Comparison of ENCODE assay signal across 15 mouse cellular contexts in the genomic region with DNA sequence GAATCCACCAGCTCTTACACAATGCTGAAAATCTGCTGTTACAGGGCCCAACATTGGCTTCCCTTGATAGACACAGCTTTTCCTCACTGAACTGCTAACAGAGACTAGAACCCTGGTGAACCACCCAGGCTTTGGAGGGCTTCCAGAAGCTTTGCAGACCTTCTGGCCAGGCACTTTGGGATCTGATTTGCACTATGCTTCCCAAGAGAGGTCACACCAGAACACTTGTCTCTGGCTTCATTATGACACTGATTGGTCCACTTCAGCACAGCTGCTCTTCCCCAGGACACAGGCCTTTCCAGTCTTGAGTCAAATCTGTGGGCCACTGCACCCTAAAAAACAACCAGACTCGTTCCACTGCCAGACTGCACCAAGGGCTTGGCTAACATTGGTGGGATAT.
DNase-seq lines count a peak whose midpoint lies in the region; ATAC-seq and TF ChIP-seq lines count a peak whose summit lies in the region.
"Had no signal": no experiment of that assay in that cellular context is flagged by ENCODE, and none has a peak within 500 bp of the region (broad histone marks: within the 10 kb centered on the region; RNA-seq: fewer than 3 reads in every experiment).

No protein-coding gene starts in this region.

- peak; percentile 73 for DNase-seq in gastrocnemius, adult 18-20 months (ENCODE audit: low spot score)
- DNase-seq in gastrocnemius, postnatal 4 days (ENCODE audit: low spot score in 2 of 2) = no peak
- DNase-seq in lung, postnatal 4 days = no peak
- peak; percentile 75 to 80 for DNase-seq in heart, adult 9 months (ENCODE audit: low spot score in 2 of 2)
- no peak for DNase-seq in left cerebral cortex, postnatal 36 days (ENCODE audit: low spot score in 2 of 2)
- no peak for DNase-seq in right cerebral cortex, postnatal 4 days
- DNase-seq: cerebellum, adult 11 months; midbrain, embryonic 14.5 days had no signal

- H3K9me3 ChIP-seq in lung, embryonic 15.5 days = no peaks in the 10 kb centered on the region
- H3K9me3 ChIP-seq: embryonic facial prominence, embryonic 12.5 days; forebrain, embryonic 13.5 days; neural tube, embryonic 13.5 days had no signal

- ATAC-seq in lung, embryonic 15.5 days (ENCODE audit: borderline replicate concordance, extremely low read depth, low FRiP score, low TSS enrichment) = peak; percentile 13; the same call in 1 of the 2 replicates
- ATAC-seq: forebrain, embryonic 13.5 days; hindbrain, postnatal 0 days had no signal

- WGBS in lung, embryonic 15.5 days = 38% methylated on average over 1 of the region's 1 CpGs
- 46% methylated on average over 1 of the region's 1 CpGs for WGBS in small intestine, adult 2 months

- H3K4me3 ChIP-seq in lung, embryonic 15.5 days = no peak overlapping the region
- H3K4me3 ChIP-seq in small intestine, adult 2 months (ENCODE audit: low read depth, low read length) = no peak overlapping the region
- H3K4me3 ChIP-seq: embryonic facial prominence, embryonic 12.5 days; forebrain, embryonic 13.5 days; neural tube, embryonic 13.5 days had no signal

- no peak for TF ChIP-seq POLR2A in small intestine, adult 2 months (IDR thresholded peaks at IDR 0.05; ENCODE audit: low read depth, low read length)

- TF ChIP-seq CTCF in small intestine, adult 2 months (IDR thresholded peaks at IDR 0.05; ENCODE audit: extremely low read depth, insufficient read length, insufficient replicate concordance, low read depth, low read length) = no peak

- intact Hi-C loops in left cerebral cortex, postnatal 36 days (cut with DNase I) = no loop called here

- peaks cover 24% of the 10 kb centered on the region for H3K4me1 ChIP-seq in lung, embryonic 15.5 days
- no peaks in the 10 kb centered on the region; the same call in 1 of the 2 replicates for H3K4me1 ChIP-seq in small intestine, adult 2 months (ENCODE audit: control insufficient read depth, insufficient read depth, insufficient read length, low read length)
- H3K4me1 ChIP-seq: embryonic facial prominence, embryonic 12.5 days; forebrain, embryonic 13.5 days; neural tube, embryonic 13.5 days had no signal

- H3K27ac ChIP-seq in lung, embryonic 15.5 days = peak overlapping the region; percentile 89
- H3K27ac ChIP-seq in small intestine, adult 2 months (ENCODE audit: insufficient read depth, low read depth, low read length) = 0 out of 2 replicates have a peak overlapping the region, but pooled peaks have one; percentile 20
- H3K27ac ChIP-seq: embryonic facial prominence, embryonic 12.5 days; forebrain, embryonic 13.5 days; hindbrain, postnatal 0 days; liver, embryonic 14.5 days; neural tube, embryonic 13.5 days had no signal

- no peak overlapping the region for H3K9ac ChIP-seq in lung, embryonic 15.5 days
- H3K9ac ChIP-seq: embryonic facial prominence, embryonic 12.5 days; forebrain, embryonic 13.5 days; liver, embryonic 14.5 days; neural tube, embryonic 13.5 days had no signal

- no peaks in the 10 kb centered on the region for H3K36me3 ChIP-seq in lung, embryonic 15.5 days
- H3K36me3 ChIP-seq in small intestine, adult 2 months (ENCODE audit: control insufficient read depth, insufficient read depth, low read length) = no peaks in the 10 kb centered on the region
- H3K36me3 ChIP-seq: embryonic facial prominence, embryonic 12.5 days; neural tube, embryonic 13.5 days had no signal

- no peak overlapping the region for H3K4me2 ChIP-seq in lung, embryonic 15.5 days
- H3K4me2 ChIP-seq: embryonic facial prominence, embryonic 12.5 days; forebrain, embryonic 13.5 days; neural tube, embryonic 13.5 days had no signal

- H3K27me3 ChIP-seq in lung, embryonic 15.5 days = no peaks in the 10 kb centered on the region
- H3K27me3 ChIP-seq in small intestine, adult 2 months (ENCODE audit: control insufficient read depth, insufficient read depth, low read length) = no peaks in the 10 kb centered on the region
- H3K27me3 ChIP-seq: embryonic facial prominence, embryonic 12.5 days; forebrain, embryonic 13.5 days; neural tube, embryonic 13.5 days had no signal

Comparison
In these comparisons a context has a peak if more than half of its experiments do, and no peak if none do; other contexts are left out.
1. DNase-seq: peak in gastrocnemius, adult 18-20 months (single experiment) and heart, adult 9 months (2 of 2); none in gastrocnemius, postnatal 4 days (0 of 2), lung, postnatal 4 days (0 of 2), left cerebral cortex, postnatal 36 days (0 of 2) and right cerebral cortex, postnatal 4 days (single experiment).